Mouse (Mus musculus) T-helper 17 cell (primary cell): ENCODE results near the gene Hbb-bt.
"Not testable (repeated sequence)": the region's sequence is repeated elsewhere in the genome, so short reads cannot be mapped to it uniquely, and the experiment has no call there.

ENCODE experiments used
- in situ Hi-C, 2 experiments: fragments of 300-600 bp; cut with MboI, MseI; formaldehyde crosslinking; loops; 1 replicate in 1 of 2; 2 replicates in 1 of 2; pipeline ENCODE4 v1.15.1; 2025; ENCODE audit warnings: high pct_unique_total_duplicates in 2 of 2

Hbb-bt gene

GRCm38 (mm10) chr7:103813766-103814165 lies at the start of gene Hbb-bt:
Gene Hbb-bt, minus strand, starts transcription at chr7:103813996.
- in situ Hi-C loops, result no loop called here

- in situ Hi-C loops, result no loop called here
These were observed 47.7 kb upstream of the Hbb-bt start for GRCm38 (mm10) chr7:103861531-103861930.

- in situ Hi-C loops, result no loop called here
These were observed 47.1 kb upstream of the Hbb-bt start for GRCm38 (mm10) chr7:103860855-103861254.

- in situ Hi-C loops, result no loop called here
These were observed 45.3 kb upstream of the Hbb-bt start for GRCm38 (mm10) chr7:103859076-103859475.

GRCm38 (mm10) chr7:103854669-103855068 lies 40.9 kb upstream of the Hbb-bt start:
- in situ Hi-C loops, result no loop called here

- in situ Hi-C loops, result no loop called here
These were observed 39.3 kb upstream of the Hbb-bt start, which contains the start of gene Hbb-y for GRCm38 (mm10) chr7:103853090-103853489. Gene Hbb-y, minus strand, starts transcription at chr7:103853216.

- in situ Hi-C loops, result no loop called here
These were observed 30.9 kb upstream of the Hbb-bt start for GRCm38 (mm10) chr7:103844525-103845325.

GRCm38 (mm10) chr7:103843034-103843433 lies 29.2 kb upstream of the Hbb-bt start, which contains the start of gene Hbb-bh1:
Gene Hbb-bh1, minus strand, starts transcription at chr7:103843164.
- in situ Hi-C loops, result no loop called here

GRCm38 (mm10) chr7:103840268-103840667 lies 26.5 kb upstream of the Hbb-bt start, which contains the start of gene Hbb-bh2:
Gene Hbb-bh2, minus strand, starts transcription at chr7:103840520.
- in situ Hi-C loops, result no loop called here

- in situ Hi-C loops, result no loop called here
These were observed 14.0 kb upstream of the Hbb-bt start, which contains the start of gene Hbb-bs for GRCm38 (mm10) chr7:103827808-103828207. Gene Hbb-bs, minus strand, starts transcription at chr7:103828096.

- in situ Hi-C loops, result not testable (repeated sequence)
These were observed 13.3 kb upstream of the Hbb-bt start for GRCm38 (mm10) chr7:103827139-103827538.

GRCm38 (mm10) chr7:103826255-103826887 lies 12.6 kb upstream of the Hbb-bt start:
- in situ Hi-C loops, result no loop called here

- in situ Hi-C loops, result no loop called here
These were observed 11.9 kb upstream of the Hbb-bt start for GRCm38 (mm10) chr7:103825536-103826254.

GRCm38 (mm10) chr7:103824597-103824996 lies 10.8 kb upstream of the Hbb-bt start:
- in situ Hi-C loops, result no loop called here

GRCm38 (mm10) chr7:103815085-103815484 lies 1.3 kb upstream of the Hbb-bt start:
- in situ Hi-C loops, result not testable (repeated sequence)

- in situ Hi-C loops, result not testable (repeated sequence)
These were observed 644 bp downstream of the Hbb-bt start for GRCm38 (mm10) chr7:103813152-103813551.

- in situ Hi-C loops, result no loop called here
These were observed 1.6 kb downstream of the Hbb-bt start for GRCm38 (mm10) chr7:103812174-103812573.

GRCm38 (mm10) chr7:103811223-103811845 lies 2.5 kb downstream of the Hbb-bt start:
- in situ Hi-C loops, result no loop called here

- in situ Hi-C loops, result no loop called here
These were observed 3.0 kb downstream of the Hbb-bt start for GRCm38 (mm10) chr7:103810746-103811145.

- in situ Hi-C loops, result no loop called here
These were observed 3.5 kb downstream of the Hbb-bt start for GRCm38 (mm10) chr7:103810296-103810695.

GRCm38 (mm10) chr7:103809801-103810155 lies 4.0 kb downstream of the Hbb-bt start:
- in situ Hi-C loops, result loop anchor here in 1 of 2 experiments (5.0 kb wide), 1 partner anchor 102 kb away; no protein-coding TSS in a partner anchor
